Mouse (Mus musculus) fibroblast of lung, adult 2 months (primary cell): Measurements from ENCODE around the gene Zfp664.
A peak's percentile ranks its signal among the peaks of the same experiment; 100 is the strongest.

Experiments used
- DNase-seq: peaks from one replicate; pipeline ENCODE4 v3.0.0-alpha.2; 2011; ENCODE audit warnings: low read depth

Zfp664 gene

GRCm38 (mm10) chr5:124872033-124872432 lies 9.5 kb downstream of the Zfp664 start:
- no peak for DNase-seq

- no peak for DNase-seq
Measured at GRCm38 (mm10) chr5:124873096-124873495, 10.6 kb downstream of the Zfp664 start.

DNA sequence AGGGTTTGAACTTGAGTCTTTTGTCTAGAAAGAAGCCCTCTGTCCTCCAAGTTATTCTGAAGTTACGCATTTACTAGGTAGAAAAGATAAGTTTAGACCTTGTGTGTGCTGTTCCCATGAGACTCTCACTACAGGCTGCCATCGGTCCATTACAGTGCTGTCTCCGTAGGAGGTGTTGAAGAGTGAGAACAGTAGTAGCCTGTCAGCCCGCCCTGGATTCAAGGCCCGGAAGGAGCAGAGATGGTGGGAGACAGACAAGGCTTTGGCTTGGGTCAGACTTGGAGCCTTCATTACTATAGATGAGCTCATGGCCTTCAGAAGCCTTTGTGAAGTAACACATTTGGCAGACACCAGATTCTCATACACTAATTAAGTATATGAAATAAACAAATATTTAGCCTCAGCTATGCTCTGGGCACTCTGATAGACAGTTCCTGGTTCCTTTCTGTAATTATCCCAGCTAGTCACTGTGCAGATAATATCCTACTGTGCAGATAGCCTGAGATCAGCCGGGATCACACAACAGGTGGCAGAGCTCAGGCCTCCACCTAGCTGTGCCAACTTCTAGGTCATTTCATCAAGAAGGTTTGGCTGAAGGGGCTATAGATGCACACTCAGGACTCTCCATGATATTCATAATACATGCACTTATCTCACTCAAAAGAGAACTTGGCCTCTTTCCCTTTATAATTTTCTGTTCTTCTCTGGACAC lies 11.6 kb downstream of the Zfp664 start:
- no peak for DNase-seq

DNA sequence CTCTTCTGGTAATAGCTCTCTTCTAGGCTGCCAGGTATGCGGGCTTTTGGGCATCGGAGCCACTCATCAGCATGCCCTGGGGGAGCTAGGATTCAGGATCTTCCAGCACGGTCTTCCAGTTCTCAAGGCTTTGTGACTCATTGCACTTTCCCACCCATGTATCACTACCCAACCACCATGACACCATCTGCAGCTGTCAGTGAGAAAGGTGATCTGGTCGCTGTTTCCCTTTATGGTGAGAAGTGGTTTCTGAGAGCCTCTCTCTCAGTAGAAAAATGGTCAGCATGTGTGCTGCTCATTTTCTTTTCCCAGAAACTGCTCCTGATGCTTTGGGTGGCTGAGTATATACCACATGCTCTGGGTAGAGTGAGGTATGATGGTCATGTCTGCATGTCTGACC lies 16.8 kb downstream of the Zfp664 start:
- DNase-seq = no peak

DNA sequence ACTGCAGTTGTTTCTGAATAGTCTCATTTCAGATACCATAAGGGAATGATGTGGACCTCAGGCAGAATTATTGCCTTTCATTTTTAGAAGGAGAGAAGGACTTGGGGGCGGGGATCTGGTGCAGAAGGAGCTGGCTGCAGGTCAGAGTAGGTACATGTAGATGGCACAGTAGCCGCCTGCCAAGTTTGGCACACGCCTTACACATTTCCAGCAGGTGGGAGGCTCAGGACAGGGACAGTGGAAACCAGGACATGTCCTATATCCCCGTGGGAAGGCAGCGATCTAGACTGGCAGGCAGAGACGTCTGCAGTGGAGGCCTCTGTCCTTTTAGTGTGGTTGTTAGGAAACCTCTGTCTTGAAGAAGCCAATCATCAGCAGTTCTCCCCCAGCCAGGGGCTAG lies 17.3 kb downstream of the Zfp664 start:
- no peak for DNase-seq

DNA sequence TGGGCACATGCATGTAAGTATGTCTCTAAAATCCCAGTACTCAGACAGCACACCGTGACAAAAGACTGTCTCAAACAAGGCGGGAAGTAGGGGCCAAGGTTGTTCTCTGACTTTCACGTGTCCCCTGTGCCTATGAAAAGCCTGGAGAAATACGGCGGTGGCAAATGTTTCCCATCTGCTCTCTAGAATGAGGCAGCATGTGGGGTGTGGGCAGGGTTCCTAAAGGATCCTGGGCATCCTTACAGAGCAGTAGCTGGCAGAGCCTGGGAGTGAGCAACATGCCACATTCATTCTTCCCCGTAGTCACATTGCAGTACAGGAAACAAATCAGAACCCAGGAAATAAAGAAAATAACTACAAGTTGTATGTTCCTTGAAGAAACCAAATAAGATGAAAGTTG lies 21.4 kb downstream of the Zfp664 start:
- DNase-seq = no peak

DNA sequence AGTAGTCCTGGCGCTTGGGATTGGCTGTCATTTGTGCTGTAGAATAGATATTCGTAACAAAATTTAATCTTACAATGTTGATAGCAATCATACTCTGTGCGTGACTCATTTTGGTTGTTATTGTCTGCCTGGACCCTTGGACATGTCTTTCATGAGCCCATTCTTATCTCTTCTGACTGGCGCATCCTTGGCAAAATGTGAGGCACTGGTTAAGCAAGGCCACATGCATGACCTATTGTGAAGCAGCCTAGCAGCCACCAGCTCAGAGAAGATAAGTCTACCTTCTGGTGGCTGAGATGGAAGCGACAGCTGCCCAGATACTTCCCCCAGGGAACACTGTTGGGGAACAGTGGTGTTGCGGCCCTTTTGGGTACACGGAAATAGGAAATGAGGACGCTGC lies 26.2 kb downstream of the Zfp664 start:
- DNase-seq = no peak

GRCm38 (mm10) chr5:124891921-124892370 lies 29.5 kb downstream of the Zfp664 start:
- no peak for DNase-seq

DNA sequence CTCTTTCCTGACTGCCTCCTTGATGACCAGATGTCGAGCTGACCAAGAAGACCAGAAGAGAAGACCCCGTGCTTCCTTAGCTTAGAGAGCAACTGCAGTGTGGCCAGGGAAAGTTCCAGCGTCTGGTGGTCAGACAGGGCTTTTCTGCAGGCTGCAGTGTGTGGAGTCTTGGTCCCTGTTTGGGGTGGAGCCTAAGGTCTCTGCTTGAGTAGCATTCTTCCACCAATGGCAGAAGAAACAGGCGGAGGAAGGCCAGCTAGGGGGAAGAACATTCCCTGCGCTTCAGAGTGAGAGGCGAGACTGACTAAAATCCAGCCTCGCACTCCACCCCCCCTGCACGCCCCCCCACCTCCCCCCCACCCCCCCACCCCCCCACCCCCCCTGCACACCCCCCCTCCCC lies 33.6 kb downstream of the Zfp664 start:
- no peak for DNase-seq

- DNase-seq = peak; percentile 69
Measured at GRCm38 (mm10) chr5:124899945-124900631, 37.6 kb downstream of the Zfp664 start.

DNA sequence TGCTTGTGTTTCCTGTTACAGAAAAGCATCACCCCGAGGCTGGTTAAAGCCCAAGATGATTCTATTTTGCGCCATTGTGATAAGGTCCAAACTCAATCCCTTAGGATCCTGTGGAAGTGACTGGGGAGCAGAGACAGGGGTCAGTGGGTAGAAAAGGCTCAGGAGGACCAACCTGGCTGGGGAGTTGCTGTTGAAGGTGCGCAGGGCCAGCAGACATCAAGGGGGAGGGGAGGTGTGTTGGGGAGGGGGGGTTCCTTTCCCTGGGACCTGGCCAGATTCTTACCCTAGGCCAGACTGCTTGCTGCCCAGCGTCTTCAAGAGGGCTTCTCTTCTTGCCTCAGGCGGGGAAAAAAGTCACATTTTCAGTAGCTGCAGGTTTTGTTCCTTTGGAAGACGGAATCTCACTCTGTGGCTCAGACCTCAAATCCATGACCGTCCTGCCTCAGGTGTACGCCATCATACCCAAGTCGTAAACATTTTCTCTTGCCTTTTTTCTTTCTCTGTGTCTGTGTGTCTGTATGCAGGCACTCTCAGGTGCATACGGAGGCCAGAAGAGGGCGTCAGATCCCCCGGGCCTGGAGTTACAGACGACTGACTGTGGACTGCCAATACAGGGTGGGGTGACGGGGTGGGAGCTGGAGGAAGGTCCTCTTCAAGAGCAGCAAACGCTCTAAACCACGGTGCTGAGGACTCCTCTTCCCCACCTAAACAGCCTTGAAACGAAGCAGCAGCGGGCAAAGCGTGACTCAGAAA lies 38.4 kb downstream of the Zfp664 start:
- no peak for DNase-seq

GRCm38 (mm10) chr5:124901675-124902074 lies 39.2 kb downstream of the Zfp664 start:
- DNase-seq = no peak

- DNase-seq = no peak
Measured at GRCm38 (mm10) chr5:124902195-124902594, 39.7 kb downstream of the Zfp664 start.

DNA sequence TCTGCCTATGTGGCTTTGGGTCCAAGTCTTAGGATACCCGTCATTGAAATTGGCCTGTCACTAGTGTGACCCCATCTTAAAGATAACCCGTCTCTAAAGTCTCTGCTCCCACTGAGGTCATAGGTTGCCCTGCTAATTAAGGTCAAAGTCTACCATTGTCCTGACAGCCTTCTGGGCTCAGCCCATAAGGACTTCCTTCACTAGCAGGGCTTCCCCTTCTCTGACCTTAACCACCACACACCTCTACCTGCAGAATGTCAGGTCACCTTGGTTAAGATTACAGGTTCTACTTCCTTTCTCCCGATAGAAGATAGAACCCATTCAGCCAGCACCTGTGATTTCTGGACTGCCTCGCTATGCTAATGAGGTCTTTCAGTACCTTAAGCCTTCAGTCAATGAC lies 41.4 kb downstream of the Zfp664 start:
- no peak for DNase-seq

DNA sequence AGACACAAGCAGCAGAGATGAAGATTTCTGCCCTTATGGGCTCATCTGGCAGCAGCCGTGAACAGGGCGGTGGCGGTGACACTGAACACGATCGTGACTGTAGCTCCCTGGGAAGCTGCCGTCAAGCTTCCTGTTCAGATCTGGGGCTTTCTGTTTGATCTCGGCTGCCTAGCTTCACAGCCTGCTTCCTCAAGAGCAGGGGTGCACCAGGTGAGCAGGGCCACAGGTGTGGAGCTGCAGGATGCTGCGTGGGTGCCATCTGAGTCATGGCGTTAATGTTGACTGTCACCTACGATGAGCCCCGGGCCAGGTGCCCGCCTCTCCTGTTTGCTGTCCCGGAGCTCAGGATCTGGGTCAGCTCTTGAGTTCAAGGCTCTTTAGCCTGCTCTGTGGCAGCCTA lies 44.4 kb downstream of the Zfp664 start:
- no peak for DNase-seq

- peak; percentile 45 for DNase-seq
Measured at GRCm38 (mm10) chr5:124908860-124909259, 46.4 kb downstream of the Zfp664 start.

DNA sequence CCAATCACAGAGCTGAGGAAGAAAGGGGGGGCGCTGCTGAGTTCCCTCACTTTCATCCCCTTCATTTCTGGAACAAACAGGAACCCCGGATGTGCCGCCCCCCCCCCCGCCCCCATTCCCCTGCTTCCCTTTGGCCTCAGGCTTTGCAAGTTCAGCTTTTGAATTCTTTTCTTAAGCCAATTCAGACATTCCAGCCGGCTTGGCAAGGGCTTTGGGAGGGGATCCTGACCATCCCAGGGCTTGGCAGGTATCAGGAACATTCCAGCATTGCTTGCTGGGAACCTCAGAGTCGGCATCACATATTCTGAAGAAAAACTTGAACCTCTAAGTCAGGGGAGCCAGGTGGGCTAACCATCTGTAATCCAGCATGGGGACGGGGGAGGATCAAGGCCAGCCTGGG lies 49.8 kb downstream of the Zfp664 start:
- DNase-seq = no peak

DNA sequence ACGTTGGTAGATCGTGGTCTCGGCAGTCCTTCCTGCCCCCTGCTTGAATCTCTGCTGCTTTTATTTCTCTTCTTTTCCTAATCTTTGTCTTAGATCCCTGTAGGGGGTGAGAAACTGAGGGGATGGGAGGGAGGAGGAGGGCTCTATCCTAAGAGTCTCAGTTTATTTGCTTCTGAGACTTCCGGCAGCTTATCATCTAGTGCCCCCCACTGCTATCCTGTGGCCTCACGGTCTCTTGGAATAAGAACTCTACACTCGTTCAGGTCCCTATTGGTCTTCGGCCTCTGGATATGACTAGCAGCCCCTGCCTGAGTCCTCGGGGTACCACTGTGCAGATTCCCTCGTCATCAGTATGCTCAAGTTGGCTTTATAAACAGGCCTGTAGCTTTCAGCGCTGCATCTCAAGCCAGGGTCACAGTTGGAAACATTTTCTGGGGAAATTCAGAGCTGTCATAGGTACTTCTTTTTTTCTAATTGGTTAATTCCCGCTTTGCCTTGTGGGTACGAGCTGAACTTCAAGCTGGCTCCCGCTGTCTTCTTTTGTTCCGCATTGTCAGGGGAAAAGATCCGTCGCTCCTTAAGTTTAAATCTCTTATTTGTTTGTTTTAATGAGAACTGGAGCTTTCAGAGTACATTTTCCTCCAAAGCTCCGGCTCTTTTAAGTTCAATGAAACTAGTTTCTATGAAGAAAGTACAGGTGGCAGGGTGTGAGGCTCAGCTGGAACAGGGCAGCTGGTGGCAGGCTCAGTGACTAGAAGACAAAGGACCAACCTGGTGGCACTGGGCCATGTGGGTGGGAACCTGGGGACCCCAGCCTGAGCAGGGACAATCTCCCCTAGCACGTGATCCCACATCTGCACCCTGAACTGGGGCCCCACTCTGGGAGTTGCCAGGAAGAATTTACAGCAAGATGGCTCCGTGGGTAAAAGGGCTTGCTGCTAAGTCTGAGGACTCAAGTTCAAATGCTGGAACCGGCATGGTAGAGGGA lies 50.7 kb downstream of the Zfp664 start:
- no peak for DNase-seq

DNA sequence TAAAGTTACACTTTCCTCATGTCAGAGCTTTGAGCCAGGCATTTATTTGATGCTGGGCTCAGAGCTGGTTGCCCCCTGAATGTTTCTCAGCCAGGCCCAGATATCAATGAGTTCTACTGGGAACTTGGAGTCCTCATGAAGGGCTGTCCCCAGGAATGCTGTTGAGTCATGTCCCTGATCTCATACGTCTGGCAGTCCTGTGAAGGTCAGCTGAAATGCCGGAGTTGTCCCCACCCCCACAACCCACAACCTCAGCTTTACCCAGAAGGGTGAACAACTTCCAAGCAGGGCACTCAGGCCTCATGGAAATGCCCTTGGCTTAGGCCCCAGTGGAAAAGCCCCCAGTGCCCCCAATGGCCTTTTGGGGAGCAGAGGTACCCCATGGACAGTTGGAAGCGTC lies 57.3 kb downstream of the Zfp664 start:
- DNase-seq = no peak

DNA sequence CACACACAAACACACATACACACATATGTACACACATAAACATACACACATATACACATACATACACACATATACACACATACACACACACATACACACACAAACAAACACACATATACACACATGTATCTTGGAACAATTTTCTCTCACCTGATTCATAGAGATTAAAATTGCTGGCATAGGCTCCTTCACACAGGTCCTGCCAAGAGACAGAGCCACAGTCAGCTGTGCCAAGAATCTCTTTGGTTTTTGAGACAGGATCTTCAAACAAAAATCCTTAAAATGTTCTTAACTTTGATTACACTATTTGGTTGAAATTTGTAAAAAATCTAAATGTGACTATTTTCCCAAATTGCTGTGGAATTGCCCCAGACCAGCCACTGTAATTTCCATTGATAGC lies 58.9 kb downstream of the Zfp664 start:
- no peak for DNase-seq
